Mouse (Mus musculus) forebrain, embryonic 15.5 days (tissue): ENCODE measurements at regions not wholly inside any gene's neighbourhood (a gene's known extent, or its start where the extent isn't known, plus 50 kb on each side); places are given as distances from the start of the nearest gene placed in this dataset.

ENCODE experiments used
- ATAC-seq: fragments of 200-750 bp; cut with Nextera tagmentation; replicated peaks from 2 replicates; pipeline ENCODE4 v1.8.0; 2017; ENCODE audit warnings: mild to moderate bottlenecking, moderate TSS enrichment, moderate library complexity
- H3K27ac ChIP-seq: fragments of 300-500 bp; sonication (generic); replicated peaks from 2 replicates; pipeline ENCODE4 v1.5.1; 2015; ENCODE audit warnings: mild to moderate bottlenecking, inconsistent platforms
- H3K27me3 ChIP-seq: fragments of 300-500 bp; sonication (generic); 2 replicates; pipeline ENCODE4 v1.6.1; 2015; ENCODE audit warnings: inconsistent platforms
- H3K36me3 ChIP-seq: fragments of 300-500 bp; sonication (generic); 2 replicates; pipeline ENCODE4 v1.6.1; 2015; ENCODE audit warnings: mild to moderate bottlenecking, inconsistent platforms
- H3K4me1 ChIP-seq: fragments of 300-500 bp; sonication (generic); 2 replicates; pipeline ENCODE4 v1.6.1; 2015; ENCODE audit warnings: inconsistent platforms
- H3K4me2 ChIP-seq: fragments of 300-500 bp; sonication (generic); replicated peaks from 2 replicates; pipeline ENCODE4 v1.6.1; 2015; ENCODE audit warnings: mild to moderate bottlenecking, inconsistent platforms
- H3K4me3 ChIP-seq: fragments of 300-500 bp; sonication (generic); 2 replicates; pipeline ENCODE4 v1.5.1; 2015; ENCODE audit warnings: mild to moderate bottlenecking, inconsistent platforms
- H3K9ac ChIP-seq: fragments of 300-500 bp; sonication (generic); replicated peaks from 2 replicates; pipeline ENCODE4 v1.6.1; 2015; ENCODE audit warnings: mild to moderate bottlenecking, inconsistent platforms
- H3K9me3 ChIP-seq: fragments of 300-500 bp; sonication (generic); 2 replicates; pipeline ENCODE4 v1.6.1; 2016; ENCODE audit warnings: inconsistent platforms
- WGBS: fragments of 180-500 bp; shearing (Covaris S2); methylation state at CpG from one replicate; pipeline ENCODE4 v1.1.7; 2015; ENCODE audit warnings: mixed read lengths; 5-methylcytosine and 5-hydroxymethylcytosine counted together

- Histone ChIP-seq H3K9me3 (no peaks in the 10 kb centered on the region), H3K27me3 (no peaks in the 10 kb centered on the region), H3K4me2 (no peak overlapping the region), H3K27ac (no peak overlapping the region), H3K4me1 (no peaks in the 10 kb centered on the region), H3K4me3 (no peak overlapping the region), H3K36me3 (no peaks in the 10 kb centered on the region), H3K9ac (no peak overlapping the region)
- no peak for ATAC-seq
- 6% methylated on average over 1 of the region's 1 CpGs for WGBS
These were observed 505.6 kb upstream of the Adam5 start for GRCm38 (mm10) chr8:25329791-25330190.

GRCm38 (mm10) chr8:25328318-25328717 lies 504.1 kb upstream of the Adam5 start:
- WGBS, result 66% methylated on average over 3 of the region's 3 CpGs
- Histone ChIP-seq H3K9ac (no peak overlapping the region), H3K4me3 (no peak overlapping the region), H3K27ac (no peak overlapping the region), H3K9me3 (no peaks in the 10 kb centered on the region), H3K27me3 (no peaks in the 10 kb centered on the region), H3K4me1 (no peaks in the 10 kb centered on the region), H3K36me3 (no peaks in the 10 kb centered on the region), H3K4me2 (no peak overlapping the region)
- ATAC-seq, result no peak

- H3K9ac ChIP-seq, result no peak overlapping the region
- H3K36me3 ChIP-seq, result no peaks in the 10 kb centered on the region
- H3K9me3 ChIP-seq, result no peaks in the 10 kb centered on the region
- no peak for ATAC-seq
- H3K4me2 ChIP-seq, result no peak overlapping the region
- H3K27me3 ChIP-seq, result no peaks in the 10 kb centered on the region
- no peak overlapping the region for H3K27ac ChIP-seq
- 83% methylated on average over 6 of the region's 6 CpGs for WGBS
- H3K4me3 ChIP-seq, result no peak overlapping the region
- H3K4me1 ChIP-seq, result no peaks in the 10 kb centered on the region
These were observed 502.8 kb upstream of the Adam5 start for GRCm38 (mm10) chr8:25326930-25327329.

GRCm38 (mm10) chr8:25326257-25326656 lies 502.1 kb upstream of the Adam5 start:
- H3K9ac ChIP-seq, result no peak overlapping the region
- H3K36me3 ChIP-seq, result no peaks in the 10 kb centered on the region
- no peaks in the 10 kb centered on the region for H3K27me3 ChIP-seq
- H3K9me3 ChIP-seq, result no peaks in the 10 kb centered on the region
- no peaks in the 10 kb centered on the region for H3K4me1 ChIP-seq
- H3K4me2 ChIP-seq, result no peak overlapping the region
- ATAC-seq, result no peak
- WGBS, result 60% methylated on average over 12 of the region's 12 CpGs
- no peak overlapping the region for H3K4me3 ChIP-seq
- no peak overlapping the region for H3K27ac ChIP-seq

GRCm38 (mm10) chr8:25324731-25325130 lies 500.6 kb upstream of the Adam5 start:
- no peaks in the 10 kb centered on the region for H3K36me3 ChIP-seq
- H3K4me2 ChIP-seq, result no peak overlapping the region
- H3K4me3 ChIP-seq, result no peak overlapping the region
- no peak overlapping the region for H3K27ac ChIP-seq
- 91% methylated on average over 9 of the region's 9 CpGs for WGBS
- no peak overlapping the region for H3K9ac ChIP-seq
- no peak for ATAC-seq
- H3K4me1 ChIP-seq, result no peaks in the 10 kb centered on the region
- no peaks in the 10 kb centered on the region for H3K27me3 ChIP-seq
- H3K9me3 ChIP-seq, result no peaks in the 10 kb centered on the region

- Histone ChIP-seq H3K4me2 (no peak overlapping the region), H3K27ac (no peak overlapping the region), H3K4me3 (no peak overlapping the region), H3K4me1 (no peaks in the 10 kb centered on the region), H3K36me3 (no peaks in the 10 kb centered on the region), H3K9me3 (no peaks in the 10 kb centered on the region), H3K9ac (no peak overlapping the region), H3K27me3 (no peaks in the 10 kb centered on the region)
- 66% methylated on average over 19 of the region's 19 CpGs for WGBS
- no peak for ATAC-seq
These were observed 499.7 kb upstream of the Adam5 start for GRCm38 (mm10) chr8:25323643-25324420.

GRCm38 (mm10) chr8:25316383-25316782 lies 492.2 kb upstream of the Adam5 start:
- Histone ChIP-seq H3K4me1 (no peaks in the 10 kb centered on the region), H3K27ac (no peak overlapping the region), H3K27me3 (no peaks in the 10 kb centered on the region), H3K9ac (no peak overlapping the region), H3K4me2 (no peak overlapping the region), H3K36me3 (no peaks in the 10 kb centered on the region), H3K9me3 (no peaks in the 10 kb centered on the region), H3K4me3 (no peak overlapping the region)
- ATAC-seq, result no peak
- 75% methylated on average over 4 of the region's 4 CpGs for WGBS

GRCm38 (mm10) chr8:25311811-25312533 lies 487.8 kb upstream of the Adam5 start:
- Histone ChIP-seq H3K4me1 (peaks cover 6% of the 10 kb centered on the region), H3K9ac (no peak overlapping the region), H3K9me3 (no peaks in the 10 kb centered on the region), H3K4me2 (no peak overlapping the region), H3K36me3 (no peaks in the 10 kb centered on the region), H3K4me3 (no peak overlapping the region), H3K27ac (no peak overlapping the region), H3K27me3 (no peaks in the 10 kb centered on the region)
- WGBS, result 33% methylated on average over 12 of the region's 12 CpGs
- no peak for ATAC-seq

- Histone ChIP-seq H3K9me3 (no peaks in the 10 kb centered on the region), H3K4me1 (peaks cover 9% of the 10 kb centered on the region), H3K9ac (no peak overlapping the region), H3K36me3 (no peaks in the 10 kb centered on the region), H3K27ac (no peak overlapping the region), H3K27me3 (no peaks in the 10 kb centered on the region), H3K4me2 (no peak overlapping the region), H3K4me3 (no peak overlapping the region)
- 89% methylated on average over 4 of the region's 4 CpGs for WGBS
- ATAC-seq, result no peak
These were observed 483.8 kb upstream of the Adam5 start for GRCm38 (mm10) chr8:25307956-25308355.

- Histone ChIP-seq H3K27ac (no peak overlapping the region), H3K4me1 (peaks cover 9% of the 10 kb centered on the region), H3K9ac (no peak overlapping the region), H3K36me3 (no peaks in the 10 kb centered on the region), H3K9me3 (no peaks in the 10 kb centered on the region), H3K4me2 (no peak overlapping the region), H3K4me3 (no peak overlapping the region), H3K27me3 (no peaks in the 10 kb centered on the region)
- ATAC-seq, result no peak
- 87% methylated on average over 11 of the region's 11 CpGs for WGBS
These were observed 483.3 kb upstream of the Adam5 start for GRCm38 (mm10) chr8:25307511-25307910.

- Histone ChIP-seq H3K9me3 (no peaks in the 10 kb centered on the region), H3K4me2 (no peak overlapping the region), H3K27ac (no peak overlapping the region), H3K4me3 (no peak overlapping the region), H3K36me3 (no peaks in the 10 kb centered on the region), H3K9ac (no peak overlapping the region), H3K27me3 (no peaks in the 10 kb centered on the region), H3K4me1 (peaks cover 9% of the 10 kb centered on the region)
- no peak for ATAC-seq
- 59% methylated on average over 15 of the region's 15 CpGs for WGBS
These were observed 482.8 kb upstream of the Adam5 start for GRCm38 (mm10) chr8:25306769-25307491.
